Mouse (Mus musculus): ENCODE data around the gene Uroc1.

The Uroc1 gene

GRCm38 (mm10) chr6:90359445-90359844, 26.4 kb downstream of the Uroc1 start:
- DNase-seq = no peak

DNA sequence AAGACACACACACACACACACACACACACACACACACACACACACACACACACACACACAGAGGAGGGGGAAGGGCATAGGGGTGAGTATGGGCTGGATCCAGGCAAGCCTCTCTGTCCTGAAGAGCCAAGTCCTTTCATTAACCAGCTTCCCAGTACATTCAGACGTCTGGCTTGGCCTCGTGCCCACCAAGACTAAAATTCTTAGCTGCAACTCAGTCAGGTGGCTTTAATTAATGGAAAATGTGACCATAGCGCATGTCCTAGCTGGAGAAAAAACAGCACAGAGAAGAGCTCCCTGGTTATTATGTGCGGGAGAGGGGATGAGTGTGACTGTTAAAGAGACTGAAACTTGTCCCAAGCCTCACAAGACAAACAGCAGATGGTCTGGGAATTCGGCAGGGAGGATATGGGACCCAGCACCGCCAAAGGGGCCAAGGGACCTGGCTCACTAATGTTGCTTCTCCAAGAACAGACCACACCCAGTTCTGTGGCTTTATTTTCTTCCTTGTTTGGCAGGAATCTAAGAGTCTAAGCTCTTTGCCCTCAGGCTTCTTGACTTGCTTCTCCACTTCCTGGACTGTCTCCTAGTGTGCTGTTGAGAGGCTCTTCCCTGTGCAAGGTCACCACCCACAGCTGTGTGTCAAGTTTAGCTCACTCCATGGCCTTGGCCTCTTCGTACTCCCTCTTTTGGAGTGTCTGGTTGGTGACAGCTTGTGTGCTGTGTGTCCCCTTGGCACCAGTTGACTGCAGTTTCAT, 27.1 kb downstream of the Uroc1 start:
- no peak for DNase-seq

GRCm38 (mm10) chr6:90360922-90361614, 28.0 kb downstream of the Uroc1 start:
- DNase-seq = no peak

DNA sequence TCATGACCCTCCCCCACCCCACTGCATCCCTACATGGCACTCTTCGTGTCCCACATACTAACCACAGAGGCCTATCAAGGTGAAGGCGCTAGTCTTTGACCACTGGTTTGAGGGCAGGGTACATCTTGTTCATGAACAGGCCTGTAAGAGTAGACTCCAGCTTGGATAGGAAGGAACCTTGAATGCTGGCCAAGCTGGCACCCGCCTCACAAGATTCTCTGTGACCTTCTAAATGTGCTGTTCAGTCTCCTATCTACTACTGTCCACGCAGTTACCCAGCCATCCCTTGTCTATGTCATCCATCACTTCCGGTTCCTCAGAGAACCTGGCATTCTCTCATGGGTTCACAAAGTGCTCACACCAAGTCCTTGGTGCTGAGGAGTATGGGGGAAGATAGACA, 30.2 kb downstream of the Uroc1 start:
- no peak for DNase-seq

DNA sequence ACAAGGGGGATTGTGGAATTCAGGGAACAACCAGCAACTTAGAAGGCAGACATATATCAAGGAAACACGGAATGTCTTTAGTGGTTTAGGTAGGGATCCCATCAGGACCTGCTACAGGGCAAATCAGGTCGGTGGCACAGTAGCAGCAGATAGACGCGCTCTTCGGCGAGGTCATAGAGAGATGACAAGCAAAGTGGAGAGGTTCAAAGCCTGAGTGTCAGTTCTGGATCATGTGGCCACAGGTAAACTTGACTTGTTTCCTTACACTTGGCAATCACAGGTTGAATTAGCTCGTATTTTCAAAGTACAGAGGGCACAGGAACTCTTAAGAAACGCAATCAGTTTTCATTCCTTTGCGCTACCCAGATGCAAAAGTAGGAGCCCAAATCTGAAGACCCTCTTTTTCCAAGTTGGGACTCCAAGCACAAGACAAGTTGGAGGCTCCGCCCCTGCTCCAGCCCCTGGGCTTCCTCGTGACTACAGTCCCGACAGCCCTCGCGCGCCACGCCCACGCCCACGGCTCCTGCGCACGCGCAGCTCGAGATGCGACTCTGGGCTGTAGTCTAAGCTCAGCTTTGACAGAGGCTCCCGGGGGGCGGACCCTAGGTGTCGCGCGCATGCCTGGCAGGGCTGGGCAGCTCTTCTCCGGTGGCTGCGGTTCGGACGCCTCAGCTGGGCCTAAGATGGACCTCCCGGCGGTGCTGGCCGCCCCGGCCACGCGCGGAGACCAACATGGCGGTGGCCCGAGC, 36.1 kb downstream of the Uroc1 start, which contains the start of gene Zxdc:
Gene Zxdc (plus strand): TSS at position 517 of the 749 bp plus-strand sequence.
- peak; percentile 99 to 100 for DNase-seq

DNA sequence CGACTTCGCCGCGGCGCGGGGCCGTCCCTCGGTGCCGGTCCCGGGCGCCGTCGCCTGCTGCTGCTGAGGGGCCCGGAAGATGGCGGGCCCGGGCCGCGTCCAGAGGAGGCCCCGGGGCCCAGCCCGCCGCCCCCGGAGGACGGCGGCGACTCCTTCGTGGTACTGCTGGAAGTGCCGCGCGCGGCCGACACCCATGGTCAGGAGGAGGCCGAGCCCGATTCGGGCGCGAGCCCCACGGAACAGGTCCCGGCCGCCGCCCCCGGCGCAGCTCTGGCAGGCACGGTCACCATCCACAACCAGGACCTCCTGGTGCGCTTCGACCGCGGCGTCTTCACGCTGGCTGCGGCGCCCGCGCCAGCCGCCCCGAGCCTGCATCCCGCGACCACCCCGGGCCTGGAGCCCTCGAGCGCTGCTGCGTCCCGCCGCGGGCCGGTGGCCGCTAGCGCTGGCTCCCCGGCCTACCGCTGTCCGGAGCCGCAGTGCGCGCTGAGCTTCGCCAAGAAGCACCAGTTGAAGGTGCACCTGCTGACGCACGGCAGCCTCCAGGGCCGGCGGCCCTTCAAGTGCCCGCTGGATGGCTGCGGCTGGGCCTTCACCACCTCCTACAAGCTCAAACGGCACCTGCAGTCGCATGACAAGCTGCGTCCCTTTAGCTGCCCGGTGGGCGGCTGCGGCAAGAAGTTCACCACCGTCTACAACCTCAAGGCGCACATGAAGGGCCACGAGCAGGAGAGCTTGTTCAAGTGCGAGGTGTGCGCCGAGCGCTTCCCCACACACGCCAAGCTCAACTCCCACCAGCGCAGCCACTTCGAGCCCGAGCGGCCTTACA, 36.9 kb downstream of the Uroc1 start:
- DNase-seq = peak; percentile 54 to 56

GRCm38 (mm10) chr6:90374647-90375046, 41.6 kb downstream of the Uroc1 start:
- DNase-seq = no peak

DNA sequence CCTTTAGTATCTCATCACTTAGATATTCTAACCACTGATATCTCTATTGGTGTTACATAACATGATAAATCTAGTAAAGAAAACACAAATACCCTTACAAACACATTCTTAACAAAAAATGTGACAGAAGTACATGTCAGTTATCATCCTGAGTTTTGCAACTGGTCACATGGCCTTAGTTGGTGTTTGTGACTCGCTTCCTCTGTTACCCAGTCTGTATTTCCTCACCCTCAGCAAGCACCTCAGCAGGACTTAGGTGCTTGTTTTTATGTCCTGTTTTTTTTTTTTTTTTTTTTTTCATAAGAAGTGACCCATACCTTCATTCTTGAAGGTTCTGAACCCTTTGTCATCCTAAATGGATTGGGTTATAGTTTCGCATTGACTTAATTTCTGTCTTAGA, 44.6 kb downstream of the Uroc1 start:
- no peak for DNase-seq

DNA sequence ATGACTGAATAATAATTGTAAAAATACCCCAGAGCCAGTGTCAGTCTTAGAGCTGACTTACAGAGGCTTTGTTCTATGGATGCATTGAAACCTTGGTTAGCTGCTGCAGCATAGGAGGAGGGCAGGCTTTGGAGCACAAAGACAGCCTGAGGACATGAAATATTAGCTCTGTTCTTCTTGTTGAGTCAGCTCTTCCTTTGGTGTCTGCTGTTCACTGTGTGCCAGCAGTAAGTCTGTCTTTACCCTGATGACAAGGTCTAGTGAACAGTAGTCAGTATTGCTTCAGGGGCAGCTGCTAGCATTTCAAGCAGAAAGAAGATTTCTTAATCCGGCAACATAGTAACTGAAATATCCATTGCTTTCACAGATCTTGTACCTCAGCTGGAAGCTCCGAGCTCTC, 48.4 kb downstream of the Uroc1 start:
- DNase-seq = no peak

GRCm38 (mm10) chr6:90390629-90391028, 57.5 kb downstream of the Uroc1 start:
- DNase-seq = no peak

DNA sequence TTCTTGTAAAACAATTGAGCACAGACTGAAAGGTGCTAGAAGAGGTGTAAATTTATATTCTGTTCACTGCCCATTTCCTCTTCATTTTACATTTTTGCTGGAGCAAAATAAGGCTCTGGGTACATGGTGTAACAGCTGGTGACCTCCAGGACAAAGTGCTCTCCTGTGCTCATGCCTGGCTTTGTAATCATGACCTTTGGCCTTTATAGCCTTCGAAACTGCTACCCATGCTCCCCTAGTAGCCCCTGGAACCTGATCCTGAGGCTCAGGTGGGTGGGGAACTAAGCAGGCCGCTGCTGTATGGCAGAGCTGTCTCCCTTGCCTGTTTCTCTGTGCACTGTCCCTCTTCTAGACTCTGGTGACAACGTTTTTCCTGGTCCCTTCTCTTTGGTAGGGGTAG, 60.9 kb downstream of the Uroc1 start:
- no peak for DNase-seq

GRCm38 (mm10) chr6:90395751-90396150, 62.7 kb downstream of the Uroc1 start:
- no peak for DNase-seq

DNA sequence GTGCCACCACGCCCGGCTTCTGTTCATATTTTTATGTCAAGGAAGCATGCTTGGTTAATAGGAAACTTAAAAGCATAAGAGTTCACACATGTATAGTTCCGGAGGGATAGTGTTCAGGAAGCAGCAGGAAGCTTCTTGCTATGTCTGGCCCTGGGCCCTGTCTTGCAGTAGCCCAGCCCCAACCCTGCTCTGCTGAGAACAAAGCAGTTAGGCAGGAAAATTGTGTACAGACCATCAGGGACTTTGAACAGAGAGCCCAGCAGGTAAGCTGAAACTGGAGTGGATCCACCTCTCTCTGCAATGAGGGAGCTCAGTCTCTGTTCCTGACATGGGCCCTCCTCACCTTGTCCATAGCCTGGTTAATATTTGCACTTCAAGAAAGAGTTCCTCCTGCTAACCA, 64.2 kb downstream of the Uroc1 start:
- no peak for DNase-seq

DNA sequence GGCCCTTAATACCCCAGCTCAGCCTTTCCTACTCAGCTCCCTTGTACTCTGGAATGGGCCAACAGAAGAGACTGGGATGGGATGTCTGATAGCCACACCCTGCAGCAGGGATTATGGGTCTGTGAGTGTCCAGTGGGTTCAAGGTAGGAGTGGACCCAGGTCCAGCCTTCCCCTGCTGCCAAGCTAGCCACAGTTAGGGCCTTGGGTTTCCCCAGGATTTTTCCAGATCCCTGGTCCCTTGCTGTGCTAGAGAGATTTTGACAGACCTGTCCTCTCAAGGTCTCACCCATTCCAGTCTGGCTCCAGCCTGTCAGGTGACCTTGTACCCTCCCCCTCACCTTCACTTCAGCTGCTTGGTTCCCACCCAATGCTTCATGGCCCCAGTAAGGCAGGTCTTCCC, 75.5 kb downstream of the Uroc1 start:
- no peak for DNase-seq

GRCm38 (mm10) chr6:90410972-90411371, 77.9 kb downstream of the Uroc1 start:
- DNase-seq = no peak

- DNase-seq = no peak
Measured at GRCm38 (mm10) chr6:90411926-90412325, 78.8 kb downstream of the Uroc1 start.

Measured in cerebellum, postnatal 36 days (tissue).